Mouse (Mus musculus) CH12.LX (cell line): ENCODE measurements around the gene Tbx6. TPM values are rescaled to one million over a fixed set of nuclear protein-coding genes. Genes with fewer than 3 reads are reported as not detected.

Experiments used
- DNase-seq: peaks from one replicate; pipeline ENCODE4 v3.0.0-alpha.2; 2013; ENCODE audit errors: extremely low read depth
- H3K27ac ChIP-seq: 2 replicates; pipeline ENCODE4 v1.5.1; 2012; ENCODE audit warnings: low read depth, mild to moderate bottlenecking, control low read depth, moderate library complexity; ENCODE audit not compliant: insufficient read depth
- H3K27me3 ChIP-seq: replicated peaks from 2 replicates; pipeline ENCODE3; 2012; ENCODE audit warnings: inconsistent platforms
- H3K36me3 ChIP-seq, 2 experiments: replicated peaks in 1 of 2; 2 replicates each; pipeline versions ENCODE3 to v1.6.1; 2012; ENCODE audit warnings: inconsistent platforms in 1 of 2, low read length in 1 of 2, mild to moderate bottlenecking in 1 of 2, mixed read lengths in 1 of 2, moderate library complexity in 1 of 2; ENCODE audit not compliant: control insufficient read depth in 1 of 2, insufficient read depth in 1 of 2
- H3K4me1 ChIP-seq, 2 experiments: 2 replicates each; pipeline ENCODE4 v1.6.1; 2012; ENCODE audit warnings: inconsistent platforms in 1 of 2, moderate library complexity in 1 of 2; ENCODE audit not compliant: insufficient read depth in 2 of 2, control insufficient read depth in 1 of 2
- H3K4me2 ChIP-seq: 2 replicates; pipeline ENCODE4 v1.6.1; 2012; ENCODE audit warnings: low read depth, mild to moderate bottlenecking, control low read depth; ENCODE audit not compliant: poor library complexity, insufficient read depth, severe bottlenecking
- H3K4me3 ChIP-seq, 3 experiments: fragments of 150-350 bp in 1 of 3; sonication (generic) in 1 of 3; replicated peaks in 1 of 3; 2 replicates each; pipeline versions ENCODE3 to v1.5.1; 2011 to 2012; ENCODE audit warnings: low read depth in 2 of 3, low read length in 2 of 3, mild to moderate bottlenecking in 2 of 3, moderate library complexity in 2 of 3, control low read depth in 1 of 3, improper control_type of control experiment in 1 of 3, inconsistent platforms in 1 of 3, mixed read lengths in 1 of 3; ENCODE audit not compliant: poor library complexity in 1 of 3
- H3K79me2 ChIP-seq: replicated peaks from 2 replicates; pipeline ENCODE4 v1.6.1; 2012; ENCODE audit warnings: mild to moderate bottlenecking, moderate library complexity; ENCODE audit not compliant: control insufficient read depth, poor library complexity, insufficient read depth, severe bottlenecking; ENCODE audit errors: extremely low read depth
- H3K9ac ChIP-seq: 2 replicates; pipeline ENCODE4 v1.6.1; 2012; ENCODE audit warnings: low read depth, mild to moderate bottlenecking, control low read depth, moderate library complexity; ENCODE audit not compliant: insufficient read depth
- H3K9me3 ChIP-seq: replicated peaks from 2 replicates; pipeline ENCODE3; 2012; ENCODE audit warnings: low read length, inconsistent platforms, mixed read lengths
- CHD1 ChIP-seq: IDR thresholded peaks from 2 replicates; pipeline ENCODE4 v1.6.1; 2012; ENCODE audit warnings: low read depth, low read length, improper control_type of control experiment, inconsistent platforms
- CHD2 ChIP-seq: IDR thresholded peaks from 2 replicates; pipeline ENCODE4 v1.6.1; 2011; ENCODE audit warnings: low read length, improper control_type of control experiment
- CTCF ChIP-seq, 2 experiments: IDR thresholded peaks in 1 of 2; conservative IDR thresholded peaks in 1 of 2; 2 replicates each; pipeline ENCODE4 v1.5.1; 2011 to 2012; ENCODE audit warnings: low read depth in 2 of 2, low read length in 2 of 2, improper control_type of control experiment in 1 of 2, inconsistent platforms in 1 of 2, mild to moderate bottlenecking in 1 of 2, moderate library complexity in 1 of 2
- ELF1 ChIP-seq: IDR thresholded peaks from 2 replicates; pipeline ENCODE4 v1.6.1; 2014; ENCODE audit warnings: low read depth, mild to moderate bottlenecking, inconsistent platforms, low read length, improper control_type of control experiment
- EP300 ChIP-seq: IDR thresholded peaks from 2 replicates; pipeline ENCODE4 v1.6.1; 2011; ENCODE audit warnings: low read length, improper control_type of control experiment
- ETS1 ChIP-seq: conservative IDR thresholded peaks from 2 replicates; pipeline ENCODE4 v1.6.1; 2012; ENCODE audit warnings: low read depth, mild to moderate bottlenecking, inconsistent platforms, low read length, improper control_type of control experiment, moderate library complexity
- HCFC1 ChIP-seq: IDR thresholded peaks from 2 replicates; pipeline ENCODE4 v1.6.1; 2012; ENCODE audit warnings: low read depth, mild to moderate bottlenecking, inconsistent platforms, low read length, improper control_type of control experiment
- IRF4 ChIP-seq: IDR thresholded peaks from 2 replicates; pipeline ENCODE4 v1.6.1; 2014; ENCODE audit warnings: low read depth, mild to moderate bottlenecking, inconsistent platforms, low read length, improper control_type of control experiment
- JUN ChIP-seq: IDR thresholded peaks from 2 replicates; pipeline ENCODE4 v1.6.1; 2011; ENCODE audit warnings: low read depth, mild to moderate bottlenecking, low read length, improper control_type of control experiment, moderate library complexity; ENCODE audit not compliant: insufficient read depth
- KAT2A ChIP-seq: IDR thresholded peaks from 2 replicates; pipeline ENCODE4 v1.6.1; 2012; ENCODE audit warnings: low read length, improper control_type of control experiment, inconsistent platforms; ENCODE audit not compliant: insufficient replicate concordance
- MAFK ChIP-seq: IDR thresholded peaks from 2 replicates; pipeline ENCODE4 v1.6.1; 2011; ENCODE audit warnings: low read length, improper control_type of control experiment; ENCODE audit not compliant: insufficient replicate concordance
- MAZ ChIP-seq: IDR thresholded peaks from 2 replicates; pipeline ENCODE4 v1.6.1; 2012; ENCODE audit warnings: low read depth, mild to moderate bottlenecking, inconsistent platforms, low read length, improper control_type of control experiment, moderate library complexity
- MXI1 ChIP-seq: IDR thresholded peaks from 2 replicates; pipeline ENCODE4 v1.6.1; 2011; ENCODE audit warnings: mild to moderate bottlenecking, low read depth, low read length, improper control_type of control experiment
- MYC ChIP-seq: IDR thresholded peaks from 2 replicates; pipeline ENCODE4 v1.6.1; 2011; ENCODE audit warnings: low read depth, mild to moderate bottlenecking, improper control_type of control experiment, low read length
- NRF1 ChIP-seq: IDR thresholded peaks from 2 replicates; pipeline ENCODE4 v1.6.1; 2014; ENCODE audit warnings: low read depth, mild to moderate bottlenecking, inconsistent platforms, low read length, improper control_type of control experiment, moderate library complexity
- PAX5 ChIP-seq: IDR thresholded peaks from 2 replicates; pipeline ENCODE4 v1.6.1; 2012; ENCODE audit warnings: low read length, inconsistent platforms, mixed read lengths
- POLR2A ChIP-seq: IDR thresholded peaks from 2 replicates; pipeline ENCODE4 v1.6.1; 2011; ENCODE audit warnings: low read depth, mild to moderate bottlenecking, improper control_type of control experiment, low read length
- RAD21 ChIP-seq: IDR thresholded peaks from 2 replicates; pipeline ENCODE4 v1.6.1; 2011; ENCODE audit warnings: low read depth, mild to moderate bottlenecking, low read length, improper control_type of control experiment, moderate library complexity
- SIN3A ChIP-seq: IDR thresholded peaks from 2 replicates; pipeline ENCODE4 v1.6.1; 2012; ENCODE audit warnings: low read length, improper control_type of control experiment, inconsistent platforms
- SMC3 ChIP-seq: IDR thresholded peaks from 2 replicates; pipeline ENCODE4 v1.6.1; 2011; ENCODE audit warnings: low read depth, low read length, improper control_type of control experiment
- TBP ChIP-seq: conservative IDR thresholded peaks from 2 replicates; pipeline ENCODE4 v1.6.1; 2011; ENCODE audit warnings: low read depth, low read length, improper control_type of control experiment
- TCF12 ChIP-seq: IDR thresholded peaks from 2 replicates; pipeline ENCODE4 v1.6.1; 2014; ENCODE audit warnings: low read depth, mild to moderate bottlenecking, inconsistent platforms, low read length, improper control_type of control experiment
- ZC3H11A ChIP-seq: IDR thresholded peaks from 2 replicates; pipeline ENCODE4 v1.6.1; 2012; ENCODE audit warnings: low read depth, mild to moderate bottlenecking, inconsistent platforms, low read length, improper control_type of control experiment
- ZMIZ1 ChIP-seq: IDR thresholded peaks from 2 replicates; pipeline ENCODE4 v1.6.1; 2012; ENCODE audit warnings: low read depth, mild to moderate bottlenecking, inconsistent platforms, low read length, improper control_type of control experiment
- ZNF384 ChIP-seq: IDR thresholded peaks from 2 replicates; pipeline ENCODE4 v1.6.1; 2012; ENCODE audit warnings: low read depth, low read length, improper control_type of control experiment, inconsistent platforms
- dilution Hi-C: fragments of 300-500 bp; cut with MboI; formaldehyde crosslinking; loops from 2 replicates; pipeline ENCODE4 v1.14.3; 2020; ENCODE audit warnings: low sequenced_read_pairs; ENCODE audit not compliant: extremely low pct_unique_long_range_greater_than_20kb, extremely low pct_ligation_motif_present
- in situ Hi-C: fragments of 300-500 bp; cut with MboI; formaldehyde crosslinking; loops from 3 replicates; pipeline ENCODE4 v1.14.3; 2019; ENCODE audit warnings: low sequenced_read_pairs, low pct_ligation_motif_present, low pct_unique_long_range_greater_than_20kb, mixed read lengths
- polyA plus RNA-seq: library from polyadenylated mRNA; unstranded; fragments of >175 nt; gene quantifications from 2 replicates; pipeline ENCODE4 v1.2.1, GENCODE M21; 2012; ENCODE audit warnings: low read depth; ENCODE audit not compliant: insufficient read length
- total RNA-seq, 2 experiments: library from RNA; depleted of rRNA; stranded (reverse); fragments of 300-350 nt in 1 of 2; fragments of >200 nt in 1 of 2; gene quantifications; 2 replicates each; pipeline ENCODE4 v1.2.3; 2012 to 2014

The Tbx6 gene
- total and polyA plus RNA-seq, 3 experiments: 12.8 to 31.5 (median 15.8) TPM

DNA sequence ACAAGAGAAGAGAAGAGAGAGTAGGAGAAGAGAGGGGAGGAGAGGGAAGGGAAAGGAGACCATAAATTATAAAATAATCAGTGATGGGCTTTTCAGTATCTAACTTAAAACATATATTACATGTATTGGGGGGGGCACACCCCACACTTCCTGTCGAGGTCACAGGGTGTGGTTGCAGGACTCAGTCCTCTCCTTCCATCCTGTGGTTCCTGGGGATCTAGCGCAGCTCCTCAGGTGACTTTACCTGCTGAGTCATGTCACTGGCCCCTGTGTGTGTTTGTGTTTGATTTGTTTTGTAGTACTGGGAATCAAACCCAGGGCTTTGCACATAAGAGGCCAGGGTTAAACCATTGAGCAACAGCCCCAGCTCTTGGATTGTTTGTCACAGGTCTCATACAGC lies 6.8 kb upstream of the Tbx6 start:
- Histone ChIP-seq H3K9ac (no peak overlapping the region), H3K36me3 (peaks cover 21 to 52% of the 10 kb centered on the region in 2 experiments), H3K4me2 (no peak overlapping the region), H3K27me3 (no peaks in the 10 kb centered on the region), H3K9me3 (no peaks in the 10 kb centered on the region), H3K79me2 (0 out of 2 replicates have a peak, but pooled peaks cover 2% of the 10 kb centered on the region), H3K4me1 (peaks cover 12 to 52% of the 10 kb centered on the region in 2 experiments; a peak in 3 of 4 replicates), H3K4me3 (no peak overlapping the region), H3K27ac (no peak overlapping the region)
- in situ Hi-C loops: no loop called here
- no peak for DNase-seq
- TF ChIP-seq EP300: no peak
- TF ChIP-seq IRF4: no peak
- TF ChIP-seq PAX5: no peak
- TF ChIP-seq TBP: no peak
- TF ChIP-seq CHD2: no peak
- TF ChIP-seq CHD1: no peak
- no peak for TF ChIP-seq CTCF (conservative IDR thresholded peaks at IDR 0.05 in 1 of 2, IDR thresholded peaks at IDR 0.05 in 1 of 2; ENCODE audit: low read depth in 2 of 2, low read length in 2 of 2)
- TF ChIP-seq HCFC1: no peak
- no peak for TF ChIP-seq TCF12
- no peak for TF ChIP-seq JUN
- no peak for TF ChIP-seq ETS1
- no peak for TF ChIP-seq KAT2A
- TF ChIP-seq POLR2A: no peak
- no peak for TF ChIP-seq SIN3A
- no peak for TF ChIP-seq MAFK
- TF ChIP-seq MYC: no peak
- TF ChIP-seq ZMIZ1: no peak
- no peak for TF ChIP-seq ELF1
- TF ChIP-seq NRF1: no peak
- TF ChIP-seq, all 38 proteins: peak for 0
- dilution Hi-C loops: no loop called here

DNA sequence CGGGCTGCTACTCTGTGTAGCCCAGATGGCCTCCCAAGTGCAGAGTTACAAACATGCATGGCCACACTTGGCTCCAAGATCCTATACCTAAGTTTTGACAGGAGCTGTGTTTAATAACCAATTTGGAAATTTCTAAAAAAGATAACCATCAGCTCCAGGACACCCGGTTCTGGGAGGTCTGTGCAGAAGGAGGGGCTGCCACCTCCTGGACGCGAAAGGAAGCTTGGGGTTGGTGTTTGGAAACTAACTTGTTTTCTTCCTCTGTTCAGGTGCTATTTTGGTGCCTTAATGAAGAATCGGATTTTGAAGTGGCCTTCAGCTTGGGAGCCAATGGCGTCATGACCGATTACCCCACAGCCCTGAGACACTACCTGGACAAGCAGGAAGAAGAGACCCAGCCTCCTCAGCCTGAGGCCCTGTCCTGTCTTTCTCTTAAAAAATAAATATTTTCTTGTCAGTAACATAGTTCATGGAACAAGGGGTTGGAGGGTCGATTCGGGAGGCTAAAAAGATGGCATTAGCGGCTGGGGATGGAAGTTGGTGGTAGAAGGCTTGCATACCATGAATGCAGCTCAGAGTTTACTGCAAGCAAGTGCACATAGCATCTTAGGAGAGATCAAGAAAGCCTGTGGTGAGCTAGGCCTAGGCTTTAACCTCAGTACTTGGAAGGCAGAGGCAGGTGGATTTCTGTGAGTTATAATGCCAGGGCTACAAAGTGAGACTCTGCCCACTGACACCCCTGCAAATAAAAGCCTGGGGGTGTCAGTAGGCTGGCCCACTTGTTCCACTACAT lies 5.9 kb upstream of the Tbx6 start:
- peak; percentile 48 for TF ChIP-seq RAD21
- no peak for TF ChIP-seq CHD1
- peak in 1 of 2 experiments; percentile 55; a peak in 2 of 4 replicates for TF ChIP-seq CTCF (conservative IDR thresholded peaks at IDR 0.05 in 1 of 2, IDR thresholded peaks at IDR 0.05 in 1 of 2; ENCODE audit: low read depth in 2 of 2, low read length in 2 of 2)
- no peak for TF ChIP-seq TCF12
- TF ChIP-seq ELF1: no peak
- no peak for TF ChIP-seq MAZ
- no peak for TF ChIP-seq ZC3H11A
- TF ChIP-seq SMC3: peak; percentile 39
- no peak for TF ChIP-seq TBP
- no peak for TF ChIP-seq MXI1
- TF ChIP-seq ZNF384: no peak
- H3K4me3 ChIP-seq: no peak overlapping the region
- no peaks in the 10 kb centered on the region for H3K27me3 ChIP-seq
- peaks cover 14 to 61% of the 10 kb centered on the region in 2 experiments; a peak in 3 of 4 replicates for H3K4me1 ChIP-seq
- no peak for DNase-seq
- no peak overlapping the region for H3K9ac ChIP-seq
- H3K79me2 ChIP-seq: 0 out of 2 replicates have a peak, but pooled peaks cover 2% of the 10 kb centered on the region
- H3K9me3 ChIP-seq: no peaks in the 10 kb centered on the region
- no peak overlapping the region for H3K27ac ChIP-seq
- dilution Hi-C loops: no loop called here
- in situ Hi-C loops: no loop called here
- H3K4me2 ChIP-seq: peak overlapping the region; percentile 84; the same call in 1 of the 2 replicates
- peaks cover 25 to 53% of the 10 kb centered on the region in 2 experiments for H3K36me3 ChIP-seq
